Mouse (Mus musculus) erythroblast, embryonic 14.5 days (primary cell): ENCODE measurements around the gene Cdh6.

Experiments used
- GATA1 ChIP-seq: IDR thresholded peaks from 2 replicates; pipeline ENCODE4 v1.6.1; 2012; ENCODE audit warnings: low read length, inconsistent platforms, mixed read lengths
- TAL1 ChIP-seq: IDR thresholded peaks from 3 replicates; pipeline ENCODE4 v1.6.1; 2012; ENCODE audit warnings: low read length, inconsistent platforms, mixed read lengths

DNA sequence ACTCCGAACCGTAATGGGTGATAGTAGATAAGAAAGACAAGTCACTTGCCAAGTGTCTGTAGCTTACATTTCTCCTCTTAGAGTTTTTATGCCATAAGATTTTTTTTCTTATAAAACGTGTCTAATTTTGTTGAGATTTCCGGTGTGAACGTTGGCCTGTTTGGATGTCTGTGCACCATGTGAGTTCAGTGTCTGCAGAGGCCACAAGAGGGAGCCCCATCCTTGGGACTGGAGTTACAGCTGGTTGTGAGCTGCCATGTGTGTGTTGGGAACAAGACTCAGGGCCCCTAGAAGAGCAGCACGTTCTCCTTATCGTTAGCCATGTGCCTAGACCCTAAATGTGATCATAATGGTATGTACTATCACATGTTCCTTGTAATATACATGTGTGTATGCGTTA is 40.1 kb downstream of the Cdh6 start:
- TF ChIP-seq GATA1 (no peak), TAL1 (no peak)
